Mouse (Mus musculus) midbrain, embryonic 13.5 days (tissue): ENCODE data around the gene Babam2. TPM values are rescaled to one million over a fixed set of nuclear protein-coding genes. Genes with fewer than 3 reads are reported as not detected.

Experiments
- ATAC-seq: fragments of 200-750 bp; cut with Nextera tagmentation; 2 replicates; pipeline ENCODE4 v1.8.0; 2017; ENCODE audit warnings: mild to moderate bottlenecking, moderate TSS enrichment, moderate library complexity
- H3K27ac ChIP-seq: fragments of 300-500 bp; sonication (generic); 2 replicates; pipeline ENCODE4 v1.5.1; 2015; ENCODE audit warnings: inconsistent platforms, mild to moderate bottlenecking, moderate library complexity
- H3K27me3 ChIP-seq: fragments of 300-500 bp; sonication (generic); 2 replicates; pipeline ENCODE4 v1.6.1; 2015; ENCODE audit warnings: mild to moderate bottlenecking, inconsistent platforms
- H3K36me3 ChIP-seq: fragments of 300-500 bp; sonication (generic); 2 replicates; pipeline ENCODE4 v1.6.1; 2015; ENCODE audit warnings: mild to moderate bottlenecking, inconsistent platforms
- H3K4me1 ChIP-seq: fragments of 300-500 bp; sonication (generic); replicated peaks from 2 replicates; pipeline ENCODE4 v1.6.1; 2015; ENCODE audit warnings: inconsistent platforms
- H3K4me2 ChIP-seq: fragments of 300-500 bp; sonication (generic); replicated peaks from 2 replicates; pipeline ENCODE4 v1.6.1; 2015; ENCODE audit warnings: moderate library complexity, mild to moderate bottlenecking, inconsistent platforms
- H3K4me3 ChIP-seq: fragments of 300-500 bp; sonication (generic); replicated peaks from 2 replicates; pipeline ENCODE4 v1.5.1; 2015; ENCODE audit warnings: mild to moderate bottlenecking, inconsistent platforms
- H3K9ac ChIP-seq: fragments of 300-500 bp; sonication (generic); replicated peaks from 2 replicates; pipeline ENCODE4 v1.6.1; 2015; ENCODE audit warnings: mild to moderate bottlenecking, inconsistent platforms
- H3K9me3 ChIP-seq: fragments of 300-500 bp; sonication (generic); 2 replicates; pipeline ENCODE4 v1.6.1; 2016; ENCODE audit warnings: mild to moderate bottlenecking, inconsistent platforms
- WGBS: fragments of 180-500 bp; shearing (Covaris S2); methylation state at CpG from one replicate; pipeline ENCODE4 v1.1.7; 2015; 5-methylcytosine and 5-hydroxymethylcytosine counted together
- polyA plus RNA-seq: library from polyadenylated mRNA; unstranded; fragments of >200 nt; fragmentation: Nextera tagmentation; extraction: Ambion mirVana; gene quantifications from 2 replicates; pipeline ENCODE4 v1.2.1, GENCODE M21; 2015

Babam2 gene
- polyA plus RNA-seq, 1 experiment from 2014 or later: 63.4 TPM

DNA sequence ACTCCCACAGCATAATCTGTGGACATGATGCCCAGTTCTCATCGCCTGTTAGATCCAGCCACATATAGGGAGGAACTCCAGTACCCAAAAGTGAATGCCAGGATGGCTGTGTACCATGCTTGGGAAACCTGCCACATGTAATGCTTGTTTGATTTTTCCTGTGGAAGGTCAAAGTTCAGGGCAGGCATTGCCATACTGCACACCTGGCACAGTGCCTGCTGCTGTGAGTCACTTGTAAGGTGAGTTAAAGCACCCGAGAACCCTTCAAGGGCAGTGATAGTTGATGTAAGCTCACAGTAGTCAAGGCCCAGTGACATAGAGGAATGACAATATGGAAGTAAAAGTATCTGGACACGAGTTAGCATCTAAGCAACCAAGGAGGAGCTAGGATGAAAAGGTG lies 126.2 kb downstream of the Babam2 start:
- Histone ChIP-seq H3K4me2 (no peak overlapping the region), H3K4me3 (no peak overlapping the region), H3K9ac (no peak overlapping the region), H3K4me1 (no peaks in the 10 kb centered on the region), H3K9me3 (no peaks in the 10 kb centered on the region), H3K27me3 (no peaks in the 10 kb centered on the region), H3K27ac (no peak overlapping the region), H3K36me3 (no peaks in the 10 kb centered on the region)
- no peak for ATAC-seq
- 88% methylated on average over 3 of the region's 3 CpGs for WGBS

DNA sequence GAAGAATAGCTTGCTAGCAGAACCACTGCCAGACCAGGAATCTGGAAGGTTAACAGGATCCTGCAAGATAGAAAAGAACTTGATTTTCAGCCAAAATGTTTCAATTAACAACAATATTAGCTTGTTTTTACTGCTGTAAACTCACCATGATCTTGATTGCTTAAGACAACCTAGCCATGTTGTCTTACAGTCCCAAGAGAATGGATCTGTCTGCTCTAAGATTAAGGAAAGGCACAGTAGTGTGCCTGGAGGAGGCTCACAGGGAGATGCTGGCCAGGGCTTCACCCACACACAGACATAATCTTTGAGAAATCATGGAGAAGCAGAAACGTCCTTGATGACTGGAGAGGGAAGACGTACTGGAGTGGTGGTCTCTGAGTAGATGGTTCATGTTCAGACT lies 126.6 kb downstream of the Babam2 start:
- H3K27me3 ChIP-seq: no peaks in the 10 kb centered on the region
- no peak overlapping the region for H3K9ac ChIP-seq
- no peak overlapping the region for H3K4me2 ChIP-seq
- no peak for ATAC-seq
- 86% methylated on average over 2 of the region's 2 CpGs for WGBS
- no peaks in the 10 kb centered on the region for H3K9me3 ChIP-seq
- no peak overlapping the region for H3K4me3 ChIP-seq
- no peaks in the 10 kb centered on the region for H3K36me3 ChIP-seq
- H3K27ac ChIP-seq: no peak overlapping the region
- H3K4me1 ChIP-seq: no peaks in the 10 kb centered on the region

DNA sequence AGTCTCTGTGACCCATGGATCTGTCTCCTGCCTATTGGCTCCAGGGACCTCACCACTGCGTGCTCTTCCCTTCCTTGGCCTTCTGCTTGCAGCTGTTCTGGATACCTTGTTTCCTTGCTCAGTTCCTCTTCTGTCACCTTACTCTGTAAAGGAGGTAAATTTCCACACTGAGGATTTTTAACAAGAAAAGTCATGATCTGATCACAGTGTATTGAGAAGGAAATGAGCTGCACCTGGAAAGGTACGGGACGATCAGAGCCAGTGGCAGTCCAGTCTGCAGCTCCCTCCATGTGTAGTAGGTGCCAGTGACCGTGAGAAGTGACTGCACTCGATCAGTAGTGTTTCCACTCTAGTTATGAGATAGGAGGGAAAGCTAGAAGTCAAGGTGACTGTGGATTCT lies 129.8 kb downstream of the Babam2 start:
- no peak overlapping the region for H3K4me2 ChIP-seq
- no peaks in the 10 kb centered on the region for H3K9me3 ChIP-seq
- WGBS: 92% methylated on average over 5 of the region's 5 CpGs
- no peak for ATAC-seq
- no peaks in the 10 kb centered on the region for H3K4me1 ChIP-seq
- H3K27ac ChIP-seq: no peak overlapping the region
- no peak overlapping the region for H3K9ac ChIP-seq
- no peak overlapping the region for H3K4me3 ChIP-seq
- no peaks in the 10 kb centered on the region for H3K36me3 ChIP-seq
- H3K27me3 ChIP-seq: no peaks in the 10 kb centered on the region

DNA sequence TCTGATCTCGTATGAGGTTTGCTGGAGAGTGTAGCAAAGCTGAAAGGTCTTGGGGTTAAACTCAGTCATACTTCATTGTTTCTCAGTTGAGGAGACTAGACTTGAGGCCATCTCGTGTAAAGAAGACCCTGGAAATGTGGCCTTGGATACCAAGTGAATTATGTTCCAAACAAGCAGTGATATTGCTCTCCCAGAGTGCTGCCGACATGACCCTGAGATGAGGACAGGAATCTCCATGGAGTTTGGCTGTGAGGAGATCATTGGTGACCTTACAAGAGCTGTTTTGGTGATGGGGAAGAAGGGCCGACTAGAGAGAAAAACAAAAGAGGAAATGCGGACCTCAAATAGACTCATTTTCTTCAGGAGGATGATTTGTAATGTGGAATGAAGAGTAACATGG lies 130.4 kb downstream of the Babam2 start:
- H3K9ac ChIP-seq: no peak overlapping the region
- H3K27ac ChIP-seq: no peak overlapping the region
- 95% methylated on average over 5 of the region's 5 CpGs for WGBS
- ATAC-seq: no peak
- H3K9me3 ChIP-seq: no peaks in the 10 kb centered on the region
- no peaks in the 10 kb centered on the region for H3K36me3 ChIP-seq
- no peak overlapping the region for H3K4me2 ChIP-seq
- no peaks in the 10 kb centered on the region for H3K4me1 ChIP-seq
- no peaks in the 10 kb centered on the region for H3K27me3 ChIP-seq
- no peak overlapping the region for H3K4me3 ChIP-seq

DNA sequence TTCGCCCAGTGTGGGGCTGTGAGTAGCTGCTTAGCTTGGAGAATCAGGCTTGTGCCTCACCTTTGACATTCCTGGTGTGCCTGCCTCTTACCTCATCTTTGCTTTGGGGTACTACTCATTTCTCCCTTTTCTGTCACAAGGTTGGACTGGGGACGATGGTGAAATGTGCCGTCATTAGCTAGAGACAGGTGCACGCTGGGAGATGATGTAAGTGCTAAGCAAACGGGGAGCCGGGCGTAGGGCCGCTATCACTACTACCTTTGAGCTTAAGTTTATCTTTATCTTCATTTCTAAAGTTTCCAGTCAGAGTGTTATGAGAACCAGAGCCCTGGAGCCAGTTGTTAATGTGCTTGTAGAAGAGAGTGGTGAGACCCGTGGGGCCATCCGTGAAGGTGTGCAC lies 131.3 kb downstream of the Babam2 start:
- Histone ChIP-seq H3K27ac (no peak overlapping the region), H3K36me3 (no peaks in the 10 kb centered on the region), H3K9me3 (no peaks in the 10 kb centered on the region), H3K4me1 (no peaks in the 10 kb centered on the region), H3K4me2 (no peak overlapping the region), H3K4me3 (no peak overlapping the region), H3K27me3 (no peaks in the 10 kb centered on the region), H3K9ac (no peak overlapping the region)
- 97% methylated on average over 10 of the region's 10 CpGs for WGBS
- ATAC-seq: no peak

DNA sequence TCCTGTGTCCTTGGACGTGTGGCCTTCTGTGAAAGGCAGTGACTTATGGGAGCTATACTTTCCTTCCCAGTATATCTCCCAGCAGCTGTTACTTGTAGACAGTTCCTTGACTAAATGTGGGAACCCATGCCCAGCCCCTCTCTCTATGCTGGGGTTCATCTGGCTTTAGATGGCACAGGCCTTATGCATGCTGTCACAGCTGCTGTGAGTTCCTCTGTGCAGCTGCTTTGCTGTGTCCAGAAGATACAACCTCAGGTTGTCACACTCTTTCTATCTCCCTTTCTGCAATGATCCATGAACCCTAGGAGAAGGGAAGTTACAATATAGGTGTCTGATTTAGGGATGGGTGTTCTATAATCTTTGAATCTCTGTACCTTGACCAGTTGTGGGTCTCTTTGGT lies 132.1 kb downstream of the Babam2 start:
- no peaks in the 10 kb centered on the region for H3K27me3 ChIP-seq
- peaks cover 6% of the 10 kb centered on the region for H3K9me3 ChIP-seq
- no peaks in the 10 kb centered on the region for H3K4me1 ChIP-seq
- H3K9ac ChIP-seq: no peak overlapping the region
- no peak overlapping the region for H3K4me2 ChIP-seq
- H3K36me3 ChIP-seq: no peaks in the 10 kb centered on the region
- WGBS: 75% methylated on average over 1 of the region's 1 CpGs
- ATAC-seq: no peak
- H3K27ac ChIP-seq: no peak overlapping the region
- no peak overlapping the region for H3K4me3 ChIP-seq

DNA sequence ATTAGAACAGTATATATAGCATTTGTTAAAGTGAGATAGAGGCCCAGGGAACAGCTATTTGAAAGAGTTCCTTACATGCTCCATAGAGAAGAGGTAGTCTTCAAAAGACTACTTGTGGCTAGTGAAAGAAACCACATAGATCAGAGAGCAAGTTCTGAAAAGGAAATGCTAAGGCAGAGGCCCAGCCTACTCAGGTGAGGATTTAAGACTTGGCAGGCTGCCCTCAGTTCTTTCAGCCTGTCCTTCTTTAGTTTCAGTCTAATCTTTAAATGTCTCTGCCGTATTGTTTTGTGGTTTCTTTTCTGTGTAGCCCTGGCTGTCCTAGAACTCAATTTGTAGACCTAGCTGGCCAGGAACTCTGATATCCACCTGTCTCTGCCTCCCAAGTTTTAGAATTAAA lies 134.1 kb downstream of the Babam2 start:
- WGBS: 77% methylated on average over 1 of the region's 1 CpGs
- no peaks in the 10 kb centered on the region for H3K36me3 ChIP-seq
- H3K4me2 ChIP-seq: no peak overlapping the region
- H3K27ac ChIP-seq: no peak overlapping the region
- no peaks in the 10 kb centered on the region for H3K4me1 ChIP-seq
- no peak overlapping the region for H3K9ac ChIP-seq
- peaks cover 12% of the 10 kb centered on the region for H3K9me3 ChIP-seq
- no peak for ATAC-seq
- H3K4me3 ChIP-seq: no peak overlapping the region
- H3K27me3 ChIP-seq: no peaks in the 10 kb centered on the region

DNA sequence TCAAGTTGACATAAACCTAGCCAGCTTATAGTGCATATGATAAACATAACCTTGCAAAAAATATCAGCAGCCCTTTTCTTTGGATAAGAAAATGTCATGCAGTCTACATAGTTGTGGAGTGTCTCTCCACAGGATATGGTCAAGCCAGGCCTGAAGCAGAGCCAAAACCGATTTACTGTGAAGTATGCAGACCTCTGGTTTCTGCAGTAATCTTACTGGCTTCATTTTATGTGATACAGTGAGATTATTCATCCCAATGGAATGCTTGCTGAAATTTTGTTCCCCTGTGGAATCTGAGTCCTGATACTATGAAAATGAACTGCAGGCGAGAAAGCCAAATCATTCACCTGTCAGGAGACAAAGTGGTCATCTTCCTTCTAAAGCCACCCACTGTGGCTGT lies 138.2 kb downstream of the Babam2 start:
- H3K27me3 ChIP-seq: no peaks in the 10 kb centered on the region
- H3K27ac ChIP-seq: no peak overlapping the region
- no peak for ATAC-seq
- H3K36me3 ChIP-seq: no peaks in the 10 kb centered on the region
- H3K9ac ChIP-seq: no peak overlapping the region
- no peak overlapping the region for H3K4me3 ChIP-seq
- 91% methylated on average over 2 of the region's 2 CpGs for WGBS
- no peak overlapping the region for H3K4me2 ChIP-seq
- H3K9me3 ChIP-seq: peaks cover 12% of the 10 kb centered on the region
- no peaks in the 10 kb centered on the region for H3K4me1 ChIP-seq

DNA sequence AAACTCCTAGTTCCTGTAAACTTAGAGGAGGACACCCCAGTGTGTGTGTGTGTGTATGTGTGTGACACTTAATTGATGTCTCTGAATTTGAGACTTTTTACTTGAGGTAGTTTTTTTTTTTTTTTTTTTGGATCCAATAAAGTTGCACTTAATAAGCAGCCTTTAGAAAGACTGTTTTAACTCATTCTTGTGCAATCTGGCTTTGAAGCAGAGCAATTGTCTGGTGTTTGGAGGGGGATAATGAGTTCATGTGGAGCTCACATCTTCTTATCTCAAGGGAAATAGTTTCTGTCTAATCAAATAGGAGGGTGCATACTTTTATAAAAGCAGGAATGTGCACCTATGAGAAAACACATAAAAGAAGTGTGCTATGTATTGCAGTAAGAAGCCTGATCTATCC lies 142.5 kb downstream of the Babam2 start:
- no peak overlapping the region for H3K27ac ChIP-seq
- H3K4me2 ChIP-seq: no peak overlapping the region
- 0 out of 2 replicates have a peak, but pooled peaks cover 6% of the 10 kb centered on the region for H3K9me3 ChIP-seq
- H3K36me3 ChIP-seq: no peaks in the 10 kb centered on the region
- no peaks in the 10 kb centered on the region for H3K27me3 ChIP-seq
- no peaks in the 10 kb centered on the region for H3K4me1 ChIP-seq
- H3K9ac ChIP-seq: no peak overlapping the region
- no peak for ATAC-seq
- H3K4me3 ChIP-seq: no peak overlapping the region

DNA sequence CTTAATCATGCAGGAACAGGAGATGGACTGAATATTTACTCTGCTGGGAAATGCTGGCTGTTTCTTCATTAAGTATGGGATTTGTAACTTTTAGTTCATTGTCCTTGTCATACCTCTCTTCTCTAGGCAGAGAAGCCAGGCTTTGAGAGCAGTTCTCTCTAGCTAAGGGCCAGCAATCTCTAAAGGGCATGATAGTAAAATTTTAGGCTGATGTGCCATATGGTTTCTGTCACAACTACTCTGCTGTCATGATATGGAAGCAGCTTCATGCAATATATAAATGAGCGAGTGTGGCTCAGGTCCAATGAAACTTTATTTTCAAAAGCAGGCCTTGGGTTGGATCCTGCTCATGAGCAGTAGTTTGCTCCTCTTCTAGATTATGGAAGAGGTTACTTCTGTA lies 142.9 kb downstream of the Babam2 start:
- H3K4me1 ChIP-seq: no peaks in the 10 kb centered on the region
- H3K36me3 ChIP-seq: no peaks in the 10 kb centered on the region
- H3K4me3 ChIP-seq: no peak overlapping the region
- no peak overlapping the region for H3K9ac ChIP-seq
- H3K9me3 ChIP-seq: 0 out of 2 replicates have a peak, but pooled peaks cover 1% of the 10 kb centered on the region
- 97% methylated on average over 1 of the region's 1 CpGs for WGBS
- ATAC-seq: no peak
- H3K4me2 ChIP-seq: no peak overlapping the region
- no peaks in the 10 kb centered on the region for H3K27me3 ChIP-seq
- H3K27ac ChIP-seq: no peak overlapping the region

DNA sequence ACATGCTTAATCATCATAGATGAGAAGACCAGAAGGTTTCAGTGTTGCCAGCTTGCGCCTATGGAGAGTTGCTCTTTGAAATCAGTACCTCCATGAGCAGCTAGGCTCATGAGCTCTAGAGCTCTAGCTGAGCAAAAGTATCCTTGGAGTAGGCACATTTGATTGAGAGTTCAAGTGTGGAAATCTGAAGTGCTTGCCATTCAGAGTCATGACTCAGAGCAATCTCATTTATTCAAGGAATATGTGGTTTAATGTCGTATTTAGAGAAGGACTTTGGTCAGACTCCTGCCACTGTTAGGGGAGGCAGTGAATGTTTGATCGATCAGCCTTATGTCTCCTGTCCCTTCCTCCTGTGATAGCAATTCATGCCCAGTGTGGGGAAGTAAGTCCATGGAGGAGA lies 147.4 kb downstream of the Babam2 start:
- Histone ChIP-seq H3K36me3 (no peaks in the 10 kb centered on the region), H3K27ac (no peak overlapping the region), H3K9me3 (no peaks in the 10 kb centered on the region), H3K9ac (no peak overlapping the region), H3K4me2 (no peak overlapping the region), H3K4me3 (no peak overlapping the region), H3K27me3 (no peaks in the 10 kb centered on the region), H3K4me1 (no peaks in the 10 kb centered on the region)
- 93% methylated on average over 3 of the region's 3 CpGs for WGBS
- ATAC-seq: no peak

DNA sequence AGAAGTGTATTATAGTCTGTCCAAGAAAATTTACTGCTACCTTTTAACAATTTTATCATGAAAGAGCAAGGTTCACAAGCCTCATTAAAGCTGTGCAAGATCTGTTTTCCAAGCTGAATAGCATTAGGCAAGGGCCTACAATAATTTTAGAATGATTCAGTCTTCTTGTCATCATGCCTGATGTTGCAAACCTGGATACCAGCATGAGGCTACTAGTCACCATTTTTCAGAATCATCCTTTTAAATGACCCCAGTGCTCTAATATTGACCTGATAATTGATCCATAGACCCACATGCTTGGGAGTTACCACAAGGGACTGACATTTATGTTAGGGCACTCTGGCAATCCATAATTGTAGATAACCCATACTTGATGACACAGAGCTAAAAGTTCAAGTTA lies 149.5 kb downstream of the Babam2 start:
- no peaks in the 10 kb centered on the region for H3K9me3 ChIP-seq
- no peak overlapping the region for H3K9ac ChIP-seq
- no peak overlapping the region for H3K4me3 ChIP-seq
- no peak overlapping the region for H3K27ac ChIP-seq
- no peak for ATAC-seq
- no peaks in the 10 kb centered on the region for H3K36me3 ChIP-seq
- H3K4me2 ChIP-seq: no peak overlapping the region
- H3K4me1 ChIP-seq: no peaks in the 10 kb centered on the region
- no peaks in the 10 kb centered on the region for H3K27me3 ChIP-seq

DNA sequence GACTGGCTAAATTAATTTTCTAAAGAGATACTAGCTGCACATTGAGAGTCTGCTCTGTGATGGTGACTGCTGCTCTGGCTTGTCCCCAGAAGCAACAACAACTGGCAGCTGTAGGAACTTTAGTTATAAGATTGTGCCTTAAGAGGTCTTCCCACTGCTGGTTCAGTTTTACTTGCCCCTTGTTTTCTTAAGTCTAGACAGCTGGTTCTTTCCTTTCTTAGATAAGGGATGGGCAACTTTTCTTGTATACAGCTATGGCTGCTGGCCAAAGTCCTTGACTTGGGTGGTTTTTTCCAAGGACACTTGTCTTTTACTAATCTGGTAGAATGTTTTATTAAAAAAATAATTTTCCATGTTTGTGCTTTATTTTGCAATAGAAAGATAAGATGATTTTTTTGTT lies 151.5 kb downstream of the Babam2 start:
- no peak for ATAC-seq
- Histone ChIP-seq H3K36me3 (no peaks in the 10 kb centered on the region), H3K4me1 (no peaks in the 10 kb centered on the region), H3K27me3 (no peaks in the 10 kb centered on the region), H3K9ac (no peak overlapping the region), H3K27ac (no peak overlapping the region), H3K9me3 (no peaks in the 10 kb centered on the region), H3K4me2 (no peak overlapping the region), H3K4me3 (no peak overlapping the region)

DNA sequence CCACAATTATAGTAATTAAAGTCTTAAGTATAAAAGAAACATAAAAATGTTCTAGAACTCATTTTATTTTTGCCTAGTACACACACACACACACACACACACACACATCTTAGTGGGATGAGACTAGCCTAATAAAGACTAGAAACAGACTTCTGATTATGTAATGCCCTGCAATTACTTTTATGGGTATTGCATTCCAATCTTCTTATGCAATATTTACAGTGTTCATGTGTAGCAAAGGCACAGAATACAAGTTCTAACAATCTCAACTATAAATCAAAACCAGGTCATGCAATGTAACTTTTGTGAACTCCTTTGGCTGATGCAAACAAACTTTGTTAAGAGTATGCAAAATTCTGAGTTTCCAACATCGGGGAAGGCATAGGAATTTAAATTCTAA lies 155.3 kb downstream of the Babam2 start:
- ATAC-seq: no peak
- no peak overlapping the region for H3K4me2 ChIP-seq

More for the DNA sequence above, 155.3 kb downstream of the Babam2 start:
- Histone ChIP-seq H3K4me1 (no peaks in the 10 kb centered on the region), H3K36me3 (no peaks in the 10 kb centered on the region), H3K27me3 (no peaks in the 10 kb centered on the region), H3K9me3 (no peaks in the 10 kb centered on the region), H3K4me3 (no peak overlapping the region), H3K9ac (no peak overlapping the region), H3K27ac (no peak overlapping the region)
- WGBS: 95% methylated on average over 1 of the region's 1 CpGs
